Mouse (Mus musculus): Measurements from ENCODE around the gene Tctex1d4.

Tctex1d4 gene

GRCm38 (mm10) chr4:117138295-117139216 is 12.0 kb downstream of the Tctex1d4 start:
- DNase-seq (ENCODE audit: low read depth, low spot score) = no peak

DNA sequence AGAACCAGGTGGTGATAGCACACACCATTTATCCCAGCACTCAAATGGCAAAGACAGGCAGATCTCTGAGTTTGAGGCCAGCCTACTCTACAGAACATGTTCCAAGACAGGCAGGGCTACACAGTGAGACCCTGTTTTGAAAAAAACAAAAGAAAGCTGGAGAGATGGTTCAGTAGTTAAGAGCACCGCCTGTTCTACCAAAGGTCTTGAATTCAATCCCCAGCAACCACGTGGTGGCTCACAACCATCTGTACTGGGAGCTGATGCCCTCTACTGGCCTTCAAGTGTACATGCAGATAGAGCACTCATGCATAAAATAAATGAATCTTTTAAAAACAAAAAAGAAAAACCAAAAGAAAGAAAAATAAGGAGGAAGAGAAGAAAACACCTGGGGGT is 12.6 kb downstream of the Tctex1d4 start:
- DNase-seq (ENCODE audit: low read depth, low spot score) = no peak

DNA sequence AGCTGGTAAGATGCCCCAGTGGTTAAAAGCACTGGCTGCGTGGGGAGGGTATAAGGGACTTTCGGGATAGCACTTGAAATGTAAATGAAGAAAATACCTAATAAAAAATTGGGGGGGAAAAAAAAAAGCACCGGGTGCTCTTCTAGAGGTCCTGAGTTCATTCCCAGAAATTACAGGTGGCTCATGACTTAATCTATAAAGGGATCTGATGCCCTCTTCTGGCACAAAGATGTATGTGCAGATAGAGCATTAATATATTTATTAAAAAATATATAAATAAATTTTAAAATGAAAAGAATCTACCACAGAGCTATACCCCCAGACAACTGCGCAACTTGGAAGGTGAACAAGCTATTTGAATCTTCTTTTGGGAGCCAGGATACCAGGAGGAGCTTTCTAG is 14.0 kb downstream of the Tctex1d4 start:
- DNase-seq (ENCODE audit: low read depth, low spot score) = no peak

- DNase-seq (ENCODE audit: low read depth, low spot score) = no peak
These were observed 16.4 kb downstream of the Tctex1d4 start for GRCm38 (mm10) chr4:117143023-117143422.

- no peak for DNase-seq (ENCODE audit: low read depth, low spot score)
These were observed 18.7 kb downstream of the Tctex1d4 start for GRCm38 (mm10) chr4:117145248-117145647.

- no peak for DNase-seq (ENCODE audit: low read depth, low spot score)
These were observed 19.6 kb downstream of the Tctex1d4 start for GRCm38 (mm10) chr4:117146176-117146575.

DNA sequence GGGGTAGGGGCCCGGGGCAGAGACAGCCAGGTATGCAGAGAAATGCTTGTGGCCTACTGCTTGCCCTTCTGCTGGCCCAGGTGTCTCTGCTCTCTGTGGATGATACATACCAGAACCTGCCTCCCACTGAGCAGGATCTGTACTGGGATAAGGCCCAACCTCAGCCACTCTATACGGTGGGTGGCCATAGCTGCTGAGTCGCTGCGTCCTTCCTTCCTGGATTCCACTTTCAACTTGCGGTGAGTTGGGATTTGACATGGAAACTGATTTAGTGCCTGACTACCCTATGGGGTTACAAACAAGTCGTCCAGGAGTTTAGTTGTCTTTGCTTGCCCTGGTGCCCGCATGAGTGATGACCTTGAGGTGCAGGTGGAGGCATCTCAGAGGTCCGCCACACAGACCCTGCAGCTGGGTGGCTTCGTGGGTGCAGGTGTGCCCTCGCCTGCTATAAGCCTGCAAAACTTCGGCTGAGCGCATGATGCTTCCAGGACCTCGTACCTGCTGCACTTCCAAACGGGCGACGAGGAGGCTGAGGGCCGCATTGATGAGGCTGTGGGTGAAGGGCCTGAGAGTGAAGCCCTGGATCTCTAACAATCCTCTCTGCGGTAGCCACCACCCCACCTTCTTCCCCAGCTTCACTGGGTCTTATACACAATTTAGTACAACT is 21.6 kb downstream of the Tctex1d4 start:
- no peak for DNase-seq (ENCODE audit: low read depth, low spot score)

DNA sequence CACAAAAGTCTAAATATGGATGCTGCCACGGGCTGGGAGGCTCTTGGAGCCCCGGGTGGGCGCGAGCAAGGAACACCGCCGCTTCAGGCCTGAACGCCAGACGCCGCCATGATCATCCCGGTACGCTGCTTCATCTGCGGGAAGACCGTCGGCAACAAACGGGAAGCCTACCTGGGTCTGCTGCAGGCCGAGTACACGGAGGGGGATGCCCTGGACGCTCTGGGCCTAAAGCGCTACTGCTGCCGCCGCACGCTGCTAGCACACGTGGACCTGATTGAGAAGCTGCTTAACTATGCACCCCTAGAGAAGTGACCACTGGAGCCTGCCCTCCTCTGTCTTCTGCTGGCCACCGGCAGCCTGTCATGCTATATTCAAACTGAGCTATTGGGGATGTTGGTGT is 22.2 kb downstream of the Tctex1d4 start:
- DNase-seq (ENCODE audit: low read depth, low spot score) = no peak

DNA sequence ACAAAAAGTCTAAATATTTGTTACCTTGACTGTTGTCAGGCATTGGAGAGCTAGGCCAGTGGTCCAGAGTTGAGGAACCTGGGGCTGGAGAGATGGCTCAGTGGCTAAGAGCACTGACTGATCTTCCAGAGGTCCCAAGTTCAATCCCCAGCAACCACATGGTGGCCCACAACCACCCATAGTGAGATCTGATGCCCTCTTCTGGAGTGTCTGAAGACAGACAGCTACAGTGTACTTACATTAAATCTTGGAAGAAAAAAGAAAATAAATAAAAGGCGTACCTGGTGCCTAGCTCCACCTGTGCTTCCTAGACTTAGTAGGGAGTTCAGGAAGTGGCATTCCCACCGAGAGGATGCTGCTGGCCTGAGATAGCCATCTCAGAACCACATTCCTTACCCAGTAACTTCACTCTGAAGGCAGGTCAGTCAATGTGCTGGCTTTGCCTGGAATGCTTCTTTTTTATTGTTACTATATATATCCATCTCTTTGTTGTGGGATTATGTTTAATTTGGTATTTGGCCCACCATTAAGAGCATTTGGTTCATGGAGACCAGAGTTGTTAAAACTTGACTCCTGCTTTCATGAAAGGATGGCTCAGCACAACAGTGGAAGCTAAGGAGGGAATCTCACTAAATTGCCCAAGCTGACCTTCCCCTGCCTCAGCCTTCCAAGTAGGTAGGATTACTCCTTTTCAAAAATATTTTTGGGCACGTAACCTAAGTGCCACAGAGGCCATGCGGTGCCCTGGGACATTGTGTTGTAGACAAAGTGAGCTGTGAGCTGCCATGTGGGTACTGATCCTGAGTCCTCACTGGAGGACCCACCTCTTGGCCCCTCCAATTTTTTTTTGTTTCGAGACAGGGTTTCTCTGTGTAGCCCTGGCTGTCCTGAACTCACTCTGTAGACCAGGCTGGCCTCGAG is 23.0 kb downstream of the Tctex1d4 start:
- DNase-seq (ENCODE audit: low read depth, low spot score) = no peak

- DNase-seq (ENCODE audit: low read depth, low spot score) = no peak
These were observed 23.7 kb downstream of the Tctex1d4 start for GRCm38 (mm10) chr4:117150212-117150733.

DNA sequence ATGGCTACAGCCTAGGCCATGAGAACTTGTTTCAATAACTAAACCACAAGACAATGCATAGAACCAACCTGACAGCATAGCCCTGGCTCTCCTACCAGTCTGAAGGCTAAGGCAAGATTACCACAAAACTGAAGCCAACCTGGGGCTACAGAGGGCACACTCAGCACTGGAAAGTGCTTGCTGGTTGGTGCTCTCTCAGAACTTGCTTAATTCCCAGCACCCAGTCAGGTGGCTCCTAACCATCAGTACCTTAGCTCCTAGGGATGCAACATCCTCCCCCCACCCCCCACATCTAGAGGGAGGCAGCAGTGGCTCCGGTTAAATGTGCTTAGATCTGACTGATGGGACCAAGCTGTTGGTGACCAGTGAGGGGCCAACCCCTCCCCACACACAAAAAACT is 24.8 kb downstream of the Tctex1d4 start:
- no peak for DNase-seq (ENCODE audit: low read depth, low spot score)

DNA sequence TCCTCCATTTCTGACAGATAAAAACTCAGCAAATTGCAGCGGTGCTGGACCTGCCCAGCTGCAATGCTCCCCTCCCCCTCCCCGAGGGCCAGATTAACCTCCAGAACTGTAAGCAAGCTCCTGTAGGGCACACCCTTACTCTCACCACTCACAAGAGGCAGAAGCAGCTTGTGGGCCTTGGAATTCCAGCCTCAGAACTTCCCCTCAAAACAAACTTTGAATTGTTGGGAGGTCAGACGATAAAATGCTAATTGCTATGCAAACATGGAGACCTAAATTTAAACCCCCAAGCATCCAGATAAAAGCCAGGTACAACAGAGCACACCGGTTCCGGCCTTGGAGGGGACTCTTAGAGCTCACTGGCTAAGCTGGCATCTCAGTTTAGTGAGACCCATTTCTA is 26.1 kb downstream of the Tctex1d4 start:
- DNase-seq (ENCODE audit: low read depth, low spot score) = no peak

GRCm38 (mm10) chr4:117155020-117155791 is 28.6 kb downstream of the Tctex1d4 start:
- no peak for DNase-seq (ENCODE audit: low read depth, low spot score)

- DNase-seq (ENCODE audit: low read depth, low spot score) = peak; percentile 79
These were observed 29.3 kb downstream of the Tctex1d4 start, which contains the start of gene Rps8 for GRCm38 (mm10) chr4:117155792-117156355. Rps8 (minus strand) TSS chr4:117156243.

- no peak for DNase-seq (ENCODE audit: low read depth, low spot score)
These were observed 29.8 kb downstream of the Tctex1d4 start for GRCm38 (mm10) chr4:117156372-117156771.

DNA sequence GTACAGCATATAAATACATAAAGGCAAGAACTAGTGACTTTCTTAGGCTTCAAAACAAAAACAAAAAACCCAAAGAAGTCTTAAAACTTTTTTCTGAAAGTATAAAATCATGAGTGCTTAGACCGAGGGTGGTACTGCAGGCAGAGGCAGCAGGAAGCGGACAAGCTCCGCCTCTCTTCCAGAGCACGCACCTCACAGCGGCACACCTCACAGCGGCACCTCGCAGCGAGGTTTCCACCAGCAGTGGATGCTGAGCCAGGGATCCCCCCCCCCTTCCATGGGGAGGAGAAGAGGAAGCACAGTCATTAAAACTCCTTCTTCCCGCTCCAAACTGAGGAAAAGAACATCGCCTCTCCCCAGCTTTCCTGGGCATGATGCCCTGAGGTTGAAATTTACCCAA is 33.1 kb downstream of the Tctex1d4 start:
- no peak for DNase-seq (ENCODE audit: low read depth, low spot score)

DNA sequence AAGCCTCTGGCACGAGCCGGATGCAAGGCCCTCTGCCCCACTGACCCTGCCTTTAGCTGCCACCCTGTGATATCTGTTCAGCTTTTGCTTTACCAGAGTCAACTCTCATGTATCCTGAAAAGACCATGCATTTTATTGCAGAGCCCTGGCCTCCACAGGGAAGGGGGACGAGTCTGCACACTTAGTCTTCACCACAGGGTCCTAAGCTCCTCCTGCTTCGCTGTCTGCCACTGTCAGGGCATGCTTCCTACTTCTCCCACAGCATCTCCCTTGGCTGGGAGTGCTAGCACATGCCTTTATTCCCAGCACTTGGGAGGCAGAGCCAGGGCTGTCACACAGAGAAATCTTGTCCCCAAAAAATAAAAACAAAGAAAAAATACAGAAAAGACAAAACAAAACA is 34.6 kb downstream of the Tctex1d4 start:
- no peak for DNase-seq (ENCODE audit: low read depth, low spot score)

DNA sequence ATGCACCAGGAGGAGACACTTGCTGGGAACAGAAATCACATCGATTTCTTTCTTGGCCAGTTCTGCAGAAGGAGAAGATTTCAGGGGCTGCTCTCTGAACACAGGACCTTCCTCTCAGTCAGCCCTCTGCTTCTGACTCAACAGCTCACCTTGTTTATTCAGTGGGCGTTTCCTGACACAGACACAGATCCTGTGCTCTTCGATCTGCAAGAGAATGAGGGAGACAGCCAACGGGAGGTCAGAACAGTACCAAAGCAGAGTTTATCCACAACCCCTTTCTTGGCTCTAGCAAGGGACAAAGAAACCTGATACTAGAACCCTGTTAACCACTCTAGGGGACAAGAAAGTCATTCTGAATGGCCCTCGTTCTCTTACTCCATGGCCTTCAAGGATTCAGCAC is 43.3 kb downstream of the Tctex1d4 start:
- no peak for DNase-seq (ENCODE audit: low read depth, low spot score)
